Mouse (Mus musculus): ENCODE data around the gene Glis3. TPM values are rescaled to one million over a fixed set of nuclear protein-coding genes. Genes with fewer than 3 reads are reported as not detected.

Gene Glis3
- polyA plus RNA-seq, 1 experiment from 2014 or later = 4.1 TPM

- DNase-seq (ENCODE audit: low spot score) = no peak
- WGBS = 86% methylated on average over 14 of the region's 14 CpGs
- no peak overlapping the region for H3K4me2 ChIP-seq (replicated peaks)
These were observed 179.4 kb downstream of the Glis3 start for GRCm38 (mm10) chr19:28500505-28500904.

GRCm38 (mm10) chr19:28499786-28500185 is 180.1 kb downstream of the Glis3 start:
- 91% methylated on average over 5 of the region's 5 CpGs for WGBS
- no peak for ATAC-seq (ENCODE audit: low FRiP score)

More at GRCm38 (mm10) chr19:28500505-28500904, 179.4 kb downstream of the Glis3 start:
- H3K9me3 ChIP-seq (ENCODE audit: control insufficient read depth, low read length) = no peaks in the 10 kb centered on the region
- 0 out of 2 replicates have a peak, but pooled peaks cover 3% of the 10 kb centered on the region for H3K4me1 ChIP-seq (replicated peaks; ENCODE audit: control insufficient read depth, insufficient read depth, low read length)
- no peak overlapping the region for H3K27ac ChIP-seq
- ATAC-seq (ENCODE audit: low FRiP score) = no peak
- no peak overlapping the region for H3K9ac ChIP-seq
- no peaks in the 10 kb centered on the region for H3K36me3 ChIP-seq (replicated peaks; ENCODE audit: control insufficient read depth, insufficient read depth)
- no peaks in the 10 kb centered on the region for H3K27me3 ChIP-seq (ENCODE audit: control insufficient read depth, insufficient read depth, low read length)
- H3K4me3 ChIP-seq (replicated peaks; ENCODE audit: low read length) = no peak overlapping the region

GRCm38 (mm10) chr19:28495926-28496325 is 184.0 kb downstream of the Glis3 start:
- H3K4me3 ChIP-seq (replicated peaks; ENCODE audit: low read length) = no peak overlapping the region
- H3K36me3 ChIP-seq (replicated peaks; ENCODE audit: control insufficient read depth, insufficient read depth) = no peaks in the 10 kb centered on the region
- no peaks in the 10 kb centered on the region for H3K9me3 ChIP-seq (ENCODE audit: control insufficient read depth, low read length)
- DNase-seq (ENCODE audit: low spot score) (peak; percentile 31), ATAC-seq (ENCODE audit: low FRiP score) (no peak)
- H3K4me2 ChIP-seq (replicated peaks) = no peak overlapping the region
- H3K4me1 ChIP-seq (replicated peaks; ENCODE audit: control insufficient read depth, insufficient read depth, low read length) = 0 out of 2 replicates have a peak, but pooled peaks cover 3% of the 10 kb centered on the region
- H3K27me3 ChIP-seq (ENCODE audit: control insufficient read depth, insufficient read depth, low read length) = no peaks in the 10 kb centered on the region
- H3K27ac ChIP-seq = no peak overlapping the region
- 60% methylated on average over 6 of the region's 6 CpGs for WGBS
- H3K9ac ChIP-seq = no peak overlapping the region

More at GRCm38 (mm10) chr19:28499786-28500185, 180.1 kb downstream of the Glis3 start:
- Histone ChIP-seq H3K9me3 (ENCODE audit: control insufficient read depth, low read length) (no peaks in the 10 kb centered on the region), H3K27me3 (ENCODE audit: control insufficient read depth, insufficient read depth, low read length) (no peaks in the 10 kb centered on the region), H3K4me2 (replicated peaks) (no peak overlapping the region), H3K9ac (no peak overlapping the region), H3K36me3 (replicated peaks; ENCODE audit: control insufficient read depth, insufficient read depth) (no peaks in the 10 kb centered on the region), H3K27ac (no peak overlapping the region), H3K4me1 (replicated peaks; ENCODE audit: control insufficient read depth, insufficient read depth, low read length) (0 out of 2 replicates have a peak, but pooled peaks cover 3% of the 10 kb centered on the region), H3K4me3 (replicated peaks; ENCODE audit: low read length) (no peak overlapping the region)
- no peak for DNase-seq (ENCODE audit: low spot score)

GRCm38 (mm10) chr19:28493605-28494260 is 186.1 kb downstream of the Glis3 start:
- Histone ChIP-seq H3K4me3 (replicated peaks; ENCODE audit: low read length) (no peak overlapping the region), H3K27me3 (ENCODE audit: control insufficient read depth, insufficient read depth, low read length) (no peaks in the 10 kb centered on the region), H3K4me2 (replicated peaks) (no peak overlapping the region), H3K36me3 (replicated peaks; ENCODE audit: control insufficient read depth, insufficient read depth) (no peaks in the 10 kb centered on the region), H3K9ac (no peak overlapping the region), H3K9me3 (ENCODE audit: control insufficient read depth, low read length) (no peaks in the 10 kb centered on the region), H3K27ac (no peak overlapping the region), H3K4me1 (replicated peaks; ENCODE audit: control insufficient read depth, insufficient read depth, low read length) (0 out of 2 replicates have a peak, but pooled peaks cover 3% of the 10 kb centered on the region)
- DNase-seq (ENCODE audit: low spot score) (no peak), ATAC-seq (ENCODE audit: low FRiP score) (no peak)
- WGBS = 90% methylated on average over 8 of the region's 8 CpGs

GRCm38 (mm10) chr19:28478055-28478454 is 201.8 kb downstream of the Glis3 start:
- Histone ChIP-seq H3K36me3 (replicated peaks; ENCODE audit: control insufficient read depth, insufficient read depth) (no peaks in the 10 kb centered on the region), H3K9ac (no peak overlapping the region), H3K4me3 (replicated peaks; ENCODE audit: low read length) (no peak overlapping the region), H3K27ac (no peak overlapping the region), H3K27me3 (ENCODE audit: control insufficient read depth, insufficient read depth, low read length) (no peaks in the 10 kb centered on the region; the same call in 1 of the 2 replicates), H3K4me1 (replicated peaks; ENCODE audit: control insufficient read depth, insufficient read depth, low read length) (peaks cover 3% of the 10 kb centered on the region; the same call in 1 of the 2 replicates), H3K4me2 (replicated peaks) (no peak overlapping the region), H3K9me3 (ENCODE audit: control insufficient read depth, low read length) (no peaks in the 10 kb centered on the region)
- no peak for DNase-seq (ENCODE audit: low spot score)
- ATAC-seq (ENCODE audit: low FRiP score) = no peak
- 25% methylated on average over 6 of the region's 6 CpGs for WGBS

- H3K36me3 ChIP-seq (replicated peaks; ENCODE audit: control insufficient read depth, insufficient read depth) = no peaks in the 10 kb centered on the region
- no peak overlapping the region for H3K9ac ChIP-seq
- DNase-seq (ENCODE audit: low spot score) = no peak
- ATAC-seq (ENCODE audit: low FRiP score) = no peak
- no peak overlapping the region for H3K4me2 ChIP-seq (replicated peaks)
- WGBS = 12% methylated on average over 6 of the region's 6 CpGs
- H3K9me3 ChIP-seq (ENCODE audit: control insufficient read depth, low read length) = no peaks in the 10 kb centered on the region
- H3K4me3 ChIP-seq (replicated peaks; ENCODE audit: low read length) = no peak overlapping the region
- H3K4me1 ChIP-seq (replicated peaks; ENCODE audit: control insufficient read depth, insufficient read depth, low read length) = peaks cover 3% of the 10 kb centered on the region; the same call in 1 of the 2 replicates
- no peak overlapping the region for H3K27ac ChIP-seq
- H3K27me3 ChIP-seq (ENCODE audit: control insufficient read depth, insufficient read depth, low read length) = no peaks in the 10 kb centered on the region; the same call in 1 of the 2 replicates
These were observed 202.5 kb downstream of the Glis3 start for GRCm38 (mm10) chr19:28477326-28477863.

GRCm38 (mm10) chr19:28473621-28474020 is 206.3 kb downstream of the Glis3 start:
- 61% methylated on average over 5 of the region's 5 CpGs for WGBS

GRCm38 (mm10) chr19:28471144-28471543 is 208.7 kb downstream of the Glis3 start:
- Histone ChIP-seq H3K4me1 (replicated peaks; ENCODE audit: control insufficient read depth, insufficient read depth, low read length) (no peaks in the 10 kb centered on the region), H3K4me3 (replicated peaks; ENCODE audit: low read length) (no peak overlapping the region), H3K9me3 (ENCODE audit: control insufficient read depth, low read length) (no peaks in the 10 kb centered on the region), H3K9ac (no peak overlapping the region), H3K36me3 (replicated peaks; ENCODE audit: control insufficient read depth, insufficient read depth) (no peaks in the 10 kb centered on the region), H3K27ac (no peak overlapping the region), H3K4me2 (replicated peaks) (no peak overlapping the region), H3K27me3 (ENCODE audit: control insufficient read depth, insufficient read depth, low read length) (no peaks in the 10 kb centered on the region; the same call in 1 of the 2 replicates)
- no peak for DNase-seq (ENCODE audit: low spot score)
- ATAC-seq (ENCODE audit: low FRiP score) = no peak
- WGBS = 90% methylated on average over 3 of the region's 8 CpGs

More at GRCm38 (mm10) chr19:28473621-28474020, 206.3 kb downstream of the Glis3 start:
- ATAC-seq (ENCODE audit: low FRiP score) (no peak), DNase-seq (ENCODE audit: low spot score) (no peak)
- Histone ChIP-seq H3K4me1 (replicated peaks; ENCODE audit: control insufficient read depth, insufficient read depth, low read length) (peaks cover 3% of the 10 kb centered on the region; the same call in 1 of the 2 replicates), H3K4me3 (replicated peaks; ENCODE audit: low read length) (no peak overlapping the region), H3K27ac (no peak overlapping the region), H3K36me3 (replicated peaks; ENCODE audit: control insufficient read depth, insufficient read depth) (no peaks in the 10 kb centered on the region), H3K4me2 (replicated peaks) (no peak overlapping the region), H3K27me3 (ENCODE audit: control insufficient read depth, insufficient read depth, low read length) (no peaks in the 10 kb centered on the region; the same call in 1 of the 2 replicates), H3K9ac (no peak overlapping the region), H3K9me3 (ENCODE audit: control insufficient read depth, low read length) (no peaks in the 10 kb centered on the region)

- Histone ChIP-seq H3K9me3 (ENCODE audit: control insufficient read depth, low read length) (no peaks in the 10 kb centered on the region), H3K4me3 (replicated peaks; ENCODE audit: low read length) (no peak overlapping the region), H3K4me1 (replicated peaks; ENCODE audit: control insufficient read depth, insufficient read depth, low read length) (no peaks in the 10 kb centered on the region), H3K27ac (no peak overlapping the region), H3K9ac (no peak overlapping the region), H3K27me3 (ENCODE audit: control insufficient read depth, insufficient read depth, low read length) (no peaks in the 10 kb centered on the region), H3K4me2 (replicated peaks) (no peak overlapping the region), H3K36me3 (replicated peaks; ENCODE audit: control insufficient read depth, insufficient read depth) (no peaks in the 10 kb centered on the region)
- DNase-seq (ENCODE audit: low spot score) (no peak), ATAC-seq (ENCODE audit: low FRiP score) (no peak)
- 72% methylated on average over 5 of the region's 5 CpGs for WGBS
These were observed 214.1 kb downstream of the Glis3 start for GRCm38 (mm10) chr19:28465779-28466178.
